Mouse (Mus musculus): ENCODE data around the gene Ppp1r15b. TPM values are rescaled to one million over a fixed set of nuclear protein-coding genes. Genes with fewer than 3 reads are reported as not detected.

The Ppp1r15b gene
- polyA plus RNA-seq, 1 experiment: 19.7 TPM

DNA sequence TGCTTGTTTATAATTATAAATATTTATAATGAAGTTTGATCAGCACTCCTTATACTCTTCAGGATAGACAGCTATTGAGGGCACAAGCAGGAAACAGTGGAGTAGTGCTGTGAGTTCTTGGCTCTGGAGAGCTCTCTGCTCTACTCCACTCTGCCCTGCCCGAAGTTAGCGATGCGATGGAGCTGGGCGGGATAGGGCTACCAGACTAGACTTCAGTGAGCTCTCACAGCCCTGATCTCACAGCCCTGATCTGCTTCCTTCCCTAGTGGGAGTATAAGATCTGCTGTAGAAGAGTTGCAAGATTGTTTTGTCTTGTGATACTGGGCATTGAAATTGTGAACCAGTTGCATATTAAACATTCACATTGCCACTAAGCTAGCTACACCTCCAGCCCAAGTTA is 3.9 kb downstream of the Ppp1r15b start:
- Histone ChIP-seq H3K27me3 (ENCODE audit: control insufficient read depth, insufficient read depth, low read length) (no peaks in the 10 kb centered on the region), H3K36me3 (ENCODE audit: control insufficient read depth, insufficient read depth, low read length) (peaks cover 37% of the 10 kb centered on the region), H3K4me1 (ENCODE audit: control insufficient read depth, insufficient read depth, insufficient read length) (no peaks in the 10 kb centered on the region), H3K4me3 (ENCODE audit: extremely low read depth, insufficient read depth, insufficient read length) (peak overlapping the region; percentile 45), H3K27ac (ENCODE audit: insufficient read depth, low read length) (no peak overlapping the region)
- WGBS: 0% methylated on average over 4 of the region's 4 CpGs
- no peak for DNase-seq (ENCODE audit: low read depth in 1 of 2, low spot score in 2 of 2)
- TF ChIP-seq CTCF (IDR thresholded peaks at IDR 0.05; ENCODE audit: extremely low read depth, insufficient read depth, insufficient read length, insufficient replicate concordance) (no peak), POLR2A (IDR thresholded peaks at IDR 0.05; ENCODE audit: low read depth, low read length) (no peak)

DNA sequence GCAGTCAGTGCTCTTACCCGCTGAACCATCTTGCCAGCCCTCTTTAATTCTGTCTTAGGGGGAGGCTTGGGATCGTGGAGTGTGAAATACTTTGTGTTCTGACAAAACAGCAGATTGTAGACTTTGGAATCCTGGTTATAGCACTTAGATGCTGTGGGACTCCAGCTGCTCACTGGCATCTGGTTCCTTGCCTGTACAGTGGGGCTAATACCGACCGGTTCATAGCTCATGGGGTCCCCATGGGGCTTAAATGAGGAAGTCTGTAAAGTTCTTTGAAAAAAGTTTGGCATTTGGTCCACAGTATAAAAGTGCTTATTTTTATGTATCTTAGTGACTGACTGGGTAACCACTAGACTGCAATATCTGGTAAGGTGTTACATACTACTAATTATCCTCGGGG is 4.9 kb downstream of the Ppp1r15b start:
- DNase-seq (ENCODE audit: low read depth in 1 of 2, low spot score in 2 of 2): no peak
- Histone ChIP-seq H3K27me3 (ENCODE audit: control insufficient read depth, insufficient read depth, low read length) (no peaks in the 10 kb centered on the region), H3K4me1 (ENCODE audit: control insufficient read depth, insufficient read depth, insufficient read length) (no peaks in the 10 kb centered on the region), H3K36me3 (ENCODE audit: control insufficient read depth, insufficient read depth, low read length) (peaks cover 44% of the 10 kb centered on the region), H3K4me3 (ENCODE audit: extremely low read depth, insufficient read depth, insufficient read length) (peak overlapping the region; percentile 18; the same call in 1 of the 2 replicates), H3K27ac (ENCODE audit: insufficient read depth, low read length) (no peak overlapping the region)
- 14% methylated on average over 5 of the region's 5 CpGs for WGBS
- TF ChIP-seq CTCF (IDR thresholded peaks at IDR 0.05; ENCODE audit: extremely low read depth, insufficient read depth, insufficient read length, insufficient replicate concordance) (no peak), POLR2A (IDR thresholded peaks at IDR 0.05; ENCODE audit: low read depth, low read length) (no peak)

DNA sequence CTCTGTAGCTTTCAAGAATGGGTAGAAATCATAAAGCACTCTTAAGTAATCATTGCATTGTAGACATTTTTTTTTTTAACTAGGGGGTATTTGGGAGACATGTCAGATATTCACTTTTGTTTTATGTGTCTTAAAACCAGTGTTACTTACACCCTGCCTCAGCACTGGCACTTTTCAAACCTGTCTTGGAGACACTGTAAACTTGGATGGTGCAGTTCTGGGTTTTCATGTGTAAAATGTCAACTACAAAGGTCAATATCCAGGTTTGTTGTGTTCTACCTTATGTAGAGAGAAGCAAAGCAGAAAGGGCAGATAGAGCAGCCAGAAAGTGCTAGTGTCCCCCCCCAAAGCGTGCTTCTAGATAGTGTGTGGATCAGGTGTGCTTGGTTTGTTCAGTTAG is 7.5 kb downstream of the Ppp1r15b start:
- Histone ChIP-seq H3K27me3 (ENCODE audit: control insufficient read depth, insufficient read depth, low read length) (no peaks in the 10 kb centered on the region), H3K27ac (ENCODE audit: insufficient read depth, low read length) (no peak overlapping the region), H3K4me1 (ENCODE audit: control insufficient read depth, insufficient read depth, insufficient read length) (no peaks in the 10 kb centered on the region), H3K4me3 (ENCODE audit: extremely low read depth, insufficient read depth, insufficient read length) (no peak overlapping the region), H3K36me3 (ENCODE audit: control insufficient read depth, insufficient read depth, low read length) (peaks cover 41% of the 10 kb centered on the region)
- TF ChIP-seq CTCF (IDR thresholded peaks at IDR 0.05; ENCODE audit: extremely low read depth, insufficient read depth, insufficient read length, insufficient replicate concordance): no peak
- no peak for DNase-seq (ENCODE audit: low read depth in 1 of 2, low spot score in 2 of 2)
- WGBS: 92% methylated on average over 1 of the region's 1 CpGs

DNA sequence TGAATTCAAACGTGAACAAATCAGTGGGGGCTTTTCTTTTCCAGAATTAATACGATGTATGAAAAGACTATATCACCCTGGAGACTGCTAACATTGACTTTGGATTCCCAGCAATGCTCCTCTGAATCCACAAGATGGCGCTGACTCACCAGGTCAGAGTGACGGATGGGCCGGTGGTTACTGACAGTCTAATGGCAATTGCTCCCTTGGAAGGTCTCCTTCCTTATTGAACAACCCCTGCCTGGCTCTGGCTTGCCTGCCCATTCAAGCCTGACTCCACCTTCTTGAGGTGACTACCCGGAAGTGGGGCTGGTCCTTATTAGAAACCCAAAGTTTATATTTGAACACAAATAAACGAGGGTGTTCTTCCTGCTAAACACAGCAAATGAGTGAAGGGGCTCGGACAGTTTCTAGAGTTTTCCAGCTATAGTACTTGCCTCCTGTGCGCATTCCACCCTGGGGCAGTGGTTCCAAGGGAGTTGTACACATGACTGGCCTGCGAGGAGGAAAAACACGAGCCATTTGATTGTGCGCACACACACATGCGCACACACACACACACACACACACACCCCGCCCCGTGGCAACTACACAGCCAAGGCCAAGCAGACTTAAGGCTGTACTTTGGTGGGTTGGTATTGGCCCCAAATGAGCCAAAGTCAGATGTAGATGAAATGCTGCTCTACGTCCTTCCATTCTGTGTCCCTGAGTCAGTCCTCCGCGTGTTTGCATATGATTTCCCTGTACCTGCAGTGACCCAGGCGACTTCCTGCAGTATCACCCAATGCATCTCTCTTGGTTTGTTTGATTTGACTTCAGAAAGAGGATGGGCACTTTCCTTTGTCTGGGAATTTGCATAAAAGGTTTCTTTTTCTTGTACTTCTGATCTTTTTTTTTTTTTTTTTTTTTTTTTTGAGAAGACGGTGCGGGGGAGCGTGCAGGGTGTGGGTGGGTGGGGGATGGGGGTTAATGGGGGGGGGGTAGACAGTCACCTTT is 15.4 kb downstream of the Ppp1r15b start:
- no peaks in the 10 kb centered on the region for H3K27me3 ChIP-seq (ENCODE audit: control insufficient read depth, insufficient read depth, low read length)
- 55% methylated on average over 22 of the region's 22 CpGs for WGBS
- TF ChIP-seq CTCF (IDR thresholded peaks at IDR 0.05; ENCODE audit: extremely low read depth, insufficient read depth, insufficient read length, insufficient replicate concordance) (peak; percentile 86; the same call in 1 of the 2 replicates), POLR2A (IDR thresholded peaks at IDR 0.05; ENCODE audit: low read depth, low read length) (no peak)
- DNase-seq (ENCODE audit: low read depth in 1 of 2, low spot score in 2 of 2): peak in 1 of 2 experiments; percentile 51
- 0 out of 2 replicates have a peak, but pooled peaks cover 2% of the 10 kb centered on the region for H3K36me3 ChIP-seq (ENCODE audit: control insufficient read depth, insufficient read depth, low read length)
- H3K27ac ChIP-seq (ENCODE audit: insufficient read depth, low read length): no peak overlapping the region
- H3K4me3 ChIP-seq (ENCODE audit: extremely low read depth, insufficient read depth, insufficient read length): no peak overlapping the region
- H3K4me1 ChIP-seq (ENCODE audit: control insufficient read depth, insufficient read depth, insufficient read length): peaks cover 4% of the 10 kb centered on the region; the same call in 1 of the 2 replicates

DNA sequence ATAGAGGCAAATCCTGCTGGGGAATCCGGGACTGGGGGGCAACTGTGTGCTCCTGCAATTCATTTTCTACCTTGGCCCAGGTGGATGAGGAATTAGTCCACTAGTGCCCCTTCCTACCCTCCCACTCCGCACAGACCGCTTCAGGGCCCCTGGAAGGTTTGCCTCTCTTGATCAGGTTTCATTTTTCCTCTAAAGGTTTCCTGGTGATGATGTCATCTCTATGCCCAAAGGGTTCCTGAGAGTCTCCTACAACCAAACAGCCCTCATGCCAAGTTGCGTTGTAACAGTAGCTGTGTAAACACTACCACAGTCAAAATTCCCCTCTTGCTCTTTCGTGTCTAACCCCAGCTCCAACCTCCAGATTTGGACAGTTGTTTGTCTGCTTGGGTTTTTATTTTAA is 16.4 kb downstream of the Ppp1r15b start:
- TF ChIP-seq CTCF (IDR thresholded peaks at IDR 0.05; ENCODE audit: extremely low read depth, insufficient read depth, insufficient read length, insufficient replicate concordance): no peak
- no peak for TF ChIP-seq POLR2A (IDR thresholded peaks at IDR 0.05; ENCODE audit: low read depth, low read length)
- H3K4me3 ChIP-seq (ENCODE audit: extremely low read depth, insufficient read depth, insufficient read length): no peak overlapping the region
- H3K27ac ChIP-seq (ENCODE audit: insufficient read depth, low read length): no peak overlapping the region
- no peak for DNase-seq (ENCODE audit: low read depth in 1 of 2, low spot score in 2 of 2)
- H3K27me3 ChIP-seq (ENCODE audit: control insufficient read depth, insufficient read depth, low read length): no peaks in the 10 kb centered on the region
- WGBS: 86% methylated on average over 5 of the region's 5 CpGs
- no peaks in the 10 kb centered on the region for H3K36me3 ChIP-seq (ENCODE audit: control insufficient read depth, insufficient read depth, low read length)
- H3K4me1 ChIP-seq (ENCODE audit: control insufficient read depth, insufficient read depth, insufficient read length): peaks cover 4% of the 10 kb centered on the region; the same call in 1 of the 2 replicates

DNA sequence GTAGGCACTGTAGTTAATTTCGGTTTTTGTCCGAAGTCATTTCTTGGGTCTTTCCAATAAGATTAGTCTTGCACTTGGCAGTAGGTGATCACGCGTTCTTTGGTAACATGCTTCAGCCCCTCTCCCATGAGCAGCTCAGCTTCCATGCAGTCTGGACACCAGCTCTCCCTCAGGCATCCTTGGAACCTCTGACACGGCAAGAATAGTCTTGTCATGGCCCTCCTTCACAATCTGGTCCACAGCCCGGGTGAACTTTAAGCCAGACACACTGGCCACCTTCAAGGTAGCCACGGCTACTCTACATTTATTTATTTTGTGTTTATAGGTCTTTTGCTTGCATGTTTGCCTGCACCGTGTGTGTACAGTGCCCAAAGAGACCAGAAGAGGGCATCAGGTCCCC is 17.2 kb downstream of the Ppp1r15b start:
- DNase-seq (ENCODE audit: low read depth in 1 of 2, low spot score in 2 of 2): no peak
- no peak for TF ChIP-seq POLR2A (IDR thresholded peaks at IDR 0.05; ENCODE audit: low read depth, low read length)
- no peak for TF ChIP-seq CTCF (IDR thresholded peaks at IDR 0.05; ENCODE audit: extremely low read depth, insufficient read depth, insufficient read length, insufficient replicate concordance)
- 93% methylated on average over 8 of the region's 8 CpGs for WGBS
- Histone ChIP-seq H3K27ac (ENCODE audit: insufficient read depth, low read length) (no peak overlapping the region), H3K4me1 (ENCODE audit: control insufficient read depth, insufficient read depth, insufficient read length) (peaks cover 4% of the 10 kb centered on the region; the same call in 1 of the 2 replicates), H3K36me3 (ENCODE audit: control insufficient read depth, insufficient read depth, low read length) (no peaks in the 10 kb centered on the region), H3K4me3 (ENCODE audit: extremely low read depth, insufficient read depth, insufficient read length) (no peak overlapping the region), H3K27me3 (ENCODE audit: control insufficient read depth, insufficient read depth, low read length) (no peaks in the 10 kb centered on the region)

DNA sequence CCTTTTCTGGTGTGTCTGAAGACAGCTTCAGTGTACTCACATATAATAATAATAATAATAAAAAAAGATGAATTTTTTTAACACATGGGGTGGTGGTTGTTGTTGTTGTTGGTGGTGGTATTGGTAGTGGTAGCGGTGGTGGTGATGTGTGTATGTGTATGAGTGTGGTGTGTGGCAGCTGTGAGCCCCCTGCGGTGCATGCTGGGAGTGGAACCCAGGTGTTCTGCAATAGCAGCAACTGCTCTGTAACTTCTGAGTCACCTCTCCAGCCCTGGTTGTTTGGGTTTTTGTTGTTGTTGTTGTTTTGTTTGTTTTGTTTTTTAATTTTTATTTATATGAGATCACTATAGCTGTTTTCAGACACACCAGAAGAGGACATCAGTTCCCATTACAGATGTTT is 19.6 kb downstream of the Ppp1r15b start:
- Histone ChIP-seq H3K27ac (ENCODE audit: insufficient read depth, low read length) (no peak overlapping the region), H3K27me3 (ENCODE audit: control insufficient read depth, insufficient read depth, low read length) (no peaks in the 10 kb centered on the region), H3K4me3 (ENCODE audit: extremely low read depth, insufficient read depth, insufficient read length) (no peak overlapping the region), H3K36me3 (ENCODE audit: control insufficient read depth, insufficient read depth, low read length) (no peaks in the 10 kb centered on the region), H3K4me1 (ENCODE audit: control insufficient read depth, insufficient read depth, insufficient read length) (peaks cover 4% of the 10 kb centered on the region; the same call in 1 of the 2 replicates)
- TF ChIP-seq POLR2A (IDR thresholded peaks at IDR 0.05; ENCODE audit: low read depth, low read length) (no peak), CTCF (IDR thresholded peaks at IDR 0.05; ENCODE audit: extremely low read depth, insufficient read depth, insufficient read length, insufficient replicate concordance) (no peak)
- no peak for DNase-seq (ENCODE audit: low read depth in 1 of 2, low spot score in 2 of 2)
- 100% methylated on average over 2 of the region's 2 CpGs for WGBS

Measured in spleen, adult 2 months (tissue).